Mouse (Mus musculus) testis, adult 2 months (tissue): ENCODE data around the gene Olfr1462. TPM values are rescaled to one million over a fixed set of nuclear protein-coding genes. Genes with fewer than 3 reads are reported as not detected.

ENCODE experiments used
- H3K27ac ChIP-seq: fragments of 200-500 bp; 2 replicates; pipeline ENCODE4 v1.5.1; 2012; ENCODE audit warnings: low read depth, low read length; ENCODE audit not compliant: control insufficient read depth, insufficient read depth
- H3K27me3 ChIP-seq: fragments of 200-500 bp; 2 replicates; pipeline ENCODE4 v1.6.1; 2012; ENCODE audit warnings: mild to moderate bottlenecking, low read length, moderate library complexity; ENCODE audit not compliant: control insufficient read depth, insufficient read depth
- H3K36me3 ChIP-seq: fragments of 200-500 bp; 2 replicates; pipeline ENCODE4 v1.6.1; 2012; ENCODE audit warnings: mild to moderate bottlenecking, low read length; ENCODE audit not compliant: control insufficient read depth, insufficient read depth
- H3K4me1 ChIP-seq: fragments of 200-500 bp; 2 replicates; pipeline ENCODE4 v1.6.1; 2012; ENCODE audit warnings: low read length; ENCODE audit not compliant: control insufficient read depth, insufficient read depth
- H3K4me3 ChIP-seq: fragments of 200-500 bp; 2 replicates; pipeline ENCODE4 v1.5.1; 2012; ENCODE audit warnings: low read depth, mild to moderate bottlenecking, low read length, moderate library complexity, mixed read lengths; ENCODE audit not compliant: control insufficient read depth
- CTCF ChIP-seq: fragments of 200-500 bp; IDR thresholded peaks from 2 replicates; pipeline ENCODE4 v1.5.1; 2012; ENCODE audit warnings: low read depth, mild to moderate bottlenecking, inconsistent platforms, low read length, moderate library complexity; ENCODE audit not compliant: control insufficient read depth, insufficient read depth, insufficient replicate concordance
- POLR2A ChIP-seq: fragments of 200-500 bp; IDR thresholded peaks from 2 replicates; pipeline ENCODE4 v1.6.1; 2012; ENCODE audit warnings: low read depth, mild to moderate bottlenecking, inconsistent platforms, low read length, moderate library complexity; ENCODE audit not compliant: control insufficient read depth
- polyA plus RNA-seq: library from polyadenylated mRNA; depleted of rRNA; stranded (reverse); fragments of >200 nt; gene quantifications from 2 replicates; pipeline ENCODE4 v1.2.3, GENCODE M21; 2012; rRNA removed

Olfr1462 gene
- polyA plus RNA-seq, result not detected in 2 replicates

DNA sequence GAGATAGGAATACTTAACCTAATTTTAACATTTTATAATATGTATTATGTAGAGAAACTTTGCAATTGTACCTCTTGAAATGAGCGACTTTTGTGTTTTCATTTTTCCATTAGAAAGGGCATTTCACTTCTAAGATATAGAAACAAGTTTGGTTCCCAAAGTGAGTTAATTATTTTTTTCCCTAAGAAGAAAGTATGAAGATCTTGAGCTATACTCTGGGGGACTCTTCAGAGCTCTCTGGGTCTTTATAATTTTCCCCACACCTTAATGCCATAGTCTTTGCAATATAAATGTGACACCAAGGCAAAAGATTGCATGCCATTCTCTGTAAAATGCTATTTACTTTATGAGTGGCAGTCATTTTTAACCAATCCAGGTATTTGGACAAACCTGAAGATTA, at the start of gene Olfr1462:
Olfr1462 (plus strand) TSS at position 301 of the 400 bp plus-strand sequence.
- no peaks in the 10 kb centered on the region for H3K4me1 ChIP-seq
- no peak within 1 kb of the TSS for H3K4me3 ChIP-seq
- H3K27ac ChIP-seq, result no peak within 1 kb of the TSS
- TF ChIP-seq CTCF (no peak), POLR2A (no peak)
- H3K27me3 ChIP-seq, result no peaks in the 10 kb centered on the region
- H3K36me3 ChIP-seq, result no peaks in the 10 kb centered on the region

DNA sequence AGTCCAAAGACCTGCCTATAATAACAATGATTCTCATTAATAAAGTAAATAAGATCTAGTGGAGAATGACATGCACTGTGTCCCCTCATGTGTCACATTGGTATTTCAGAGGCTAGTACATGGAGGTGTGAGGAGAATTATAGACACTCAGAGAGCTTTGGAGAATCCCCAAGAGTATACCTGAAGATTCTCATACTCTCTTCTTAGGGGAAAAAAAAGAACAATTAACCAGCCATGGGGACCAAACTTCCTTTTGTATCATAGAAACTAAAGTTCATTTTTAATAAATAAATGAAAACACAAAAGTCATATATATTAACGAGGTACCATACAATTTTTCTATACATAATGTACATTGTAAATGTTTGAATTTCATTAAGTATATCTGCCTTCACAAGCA, 36.1 kb upstream of the Olfr1462 start, which contains the start of gene Olfr1459:
Olfr1459 (minus strand) TSS at position 101 of the 400 bp plus-strand sequence.
- no peaks in the 10 kb centered on the region for H3K36me3 ChIP-seq
- H3K27ac ChIP-seq, result no peak within 1 kb of the TSS
- H3K4me3 ChIP-seq, result no peak within 1 kb of the TSS
- TF ChIP-seq CTCF (no peak), POLR2A (no peak)
- H3K27me3 ChIP-seq, result no peaks in the 10 kb centered on the region
- H3K4me1 ChIP-seq, result no peaks in the 10 kb centered on the region

DNA sequence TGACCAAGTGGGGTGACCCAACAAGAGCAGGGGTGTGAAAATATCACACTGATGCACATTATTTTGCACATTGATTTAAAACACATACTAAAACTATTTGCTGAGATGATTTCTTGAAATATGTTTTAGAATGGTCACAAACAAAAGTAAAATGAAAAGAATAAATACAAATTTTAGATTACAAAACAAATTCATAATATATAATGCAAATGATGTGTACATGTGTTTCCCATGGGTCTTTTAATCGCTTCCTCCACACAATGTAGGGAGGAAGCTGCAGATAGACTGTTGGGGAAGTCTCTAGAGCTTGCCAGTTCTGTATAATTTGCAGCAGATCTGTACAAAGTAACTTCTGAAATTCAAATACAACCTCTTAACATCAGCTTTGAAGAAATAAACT, 22.8 kb upstream of the Olfr1462 start, which contains the start of gene Olfr1461:
Olfr1461 (plus strand) TSS at position 301 of the 400 bp plus-strand sequence.
- H3K4me1 ChIP-seq, result no peaks in the 10 kb centered on the region
- H3K4me3 ChIP-seq, result no peak within 1 kb of the TSS
- no peak within 1 kb of the TSS for H3K27ac ChIP-seq
- no peaks in the 10 kb centered on the region for H3K27me3 ChIP-seq
- H3K36me3 ChIP-seq, result no peaks in the 10 kb centered on the region
- TF ChIP-seq CTCF, result no peak
- no peak for TF ChIP-seq POLR2A

DNA sequence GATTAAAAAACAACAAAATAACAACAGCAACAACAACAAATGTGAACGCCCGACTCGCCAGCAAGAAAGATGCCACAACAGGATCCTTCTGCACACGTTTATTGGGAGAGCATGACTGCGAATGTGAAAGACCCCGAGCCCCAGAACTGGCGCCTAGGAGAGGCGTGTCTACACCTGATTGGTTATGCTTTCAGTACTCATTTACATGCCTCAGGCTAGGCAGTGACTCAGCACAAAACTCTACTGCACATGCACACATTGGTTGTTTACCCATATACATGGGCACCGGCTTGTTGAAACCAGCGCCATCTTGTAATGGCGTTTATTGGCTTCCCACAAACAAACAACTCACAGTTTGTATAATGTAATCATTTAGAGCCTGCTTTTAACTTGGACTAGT, 36.1 kb downstream of the Olfr1462 start:
- no peaks in the 10 kb centered on the region for H3K27me3 ChIP-seq
- H3K4me1 ChIP-seq, result no peaks in the 10 kb centered on the region
- no peak overlapping the region for H3K4me3 ChIP-seq
- TF ChIP-seq CTCF (no peak), POLR2A (no peak)
- H3K36me3 ChIP-seq, result no peaks in the 10 kb centered on the region
- no peak overlapping the region for H3K27ac ChIP-seq

DNA sequence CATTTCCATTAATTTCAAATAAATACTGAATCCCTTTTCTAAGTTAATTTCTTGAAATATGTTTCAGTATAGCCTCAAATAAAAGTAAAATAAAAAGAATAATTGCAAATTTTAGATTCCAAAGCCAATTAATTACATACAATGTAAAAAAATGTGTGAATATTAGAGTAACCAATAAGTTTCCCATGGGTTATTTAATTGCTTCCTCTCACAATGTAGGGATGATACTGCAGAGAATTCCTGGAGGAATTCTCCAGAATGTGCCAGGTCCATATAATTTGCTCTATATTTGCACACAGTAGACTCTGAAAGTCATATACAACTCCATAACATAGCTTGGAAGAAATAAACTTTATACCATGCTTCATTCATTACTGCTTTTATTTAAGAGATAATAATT, 45.5 kb downstream of the Olfr1462 start, which contains the start of gene Olfr1463:
Olfr1463 (plus strand) TSS at position 301 of the 400 bp plus-strand sequence.
- H3K27ac ChIP-seq, result no peak within 1 kb of the TSS
- H3K27me3 ChIP-seq, result no peaks in the 10 kb centered on the region
- H3K36me3 ChIP-seq, result no peaks in the 10 kb centered on the region
- TF ChIP-seq POLR2A (no peak), CTCF (no peak)
- no peaks in the 10 kb centered on the region for H3K4me1 ChIP-seq
- H3K4me3 ChIP-seq, result no peak within 1 kb of the TSS

Other genes starting within 250 kb of the Olfr1462 start
- not detected in 2 replicates for gene Olfr1450, start 235.5 kb upstream of the Olfr1462 start, polyA plus RNA-seq
- gene Olfr1451, start 190.7 kb upstream of the Olfr1462 start, polyA plus RNA-seq, result not detected in 2 replicates
- gene Olfr1453, start 157.4 kb upstream of the Olfr1462 start, polyA plus RNA-seq, result not detected in 2 replicates
- gene Olfr1454, start 125.1 kb upstream of the Olfr1462 start, polyA plus RNA-seq, result not detected in 2 replicates
- gene Olfr1457, start 87.8 kb upstream of the Olfr1462 start, polyA plus RNA-seq, result not detected in 2 replicates
- gene Olfr1458, start 79.0 kb upstream of the Olfr1462 start, polyA plus RNA-seq, result not detected in 2 replicates
- gene Olfr1459, start 36.2 kb upstream of the Olfr1462 start, polyA plus RNA-seq, result 0.01 and 0.02 TPM in 2 replicates
- gene Olfr1461, start 22.7 kb upstream of the Olfr1462 start, polyA plus RNA-seq, result not detected in 2 replicates
- gene Olfr1463, start 45.6 kb downstream of the Olfr1462 start, polyA plus RNA-seq, result not detected in 2 replicates
- gene Olfr1465, start 129.8 kb downstream of the Olfr1462 start, polyA plus RNA-seq, result not detected in 2 replicates
- not detected in 2 replicates for gene Olfr1466, start 153.1 kb downstream of the Olfr1462 start, polyA plus RNA-seq
- gene Olfr1467, start 176.5 kb downstream of the Olfr1462 start, polyA plus RNA-seq, result not detected in 2 replicates
- not detected in 2 replicates for gene Olfr1469, start 222.1 kb downstream of the Olfr1462 start, polyA plus RNA-seq